Mouse (Mus musculus): ENCODE data around the gene Lrrk2. TPM values are rescaled to one million over a fixed set of nuclear protein-coding genes. Genes with fewer than 3 reads are reported as not detected.

Gene Lrrk2
- total and polyA plus RNA-seq, 2 experiments, result 0.29 to 5.6 TPM

- no peak for TF ChIP-seq POLR2A (IDR thresholded peaks at IDR 0.05; ENCODE audit: extremely low read depth, insufficient read depth, low read length)
- TF ChIP-seq CTCF (IDR thresholded peaks at IDR 0.05; ENCODE audit: low read depth, low read length), result no peak
- H3K4me3 ChIP-seq (ENCODE audit: insufficient read depth, low read depth, low read length), result no peak overlapping the region
Measured at GRCm38 (mm10) chr15:91658227-91658626, 14.7 kb upstream of the Lrrk2 start.

GRCm38 (mm10) chr15:91660277-91661078 lies 12.5 kb upstream of the Lrrk2 start:
- Histone ChIP-seq H3K9ac (ENCODE audit: low read depth, low read length) (no peak overlapping the region), H3K79me2 (ENCODE audit: control insufficient read depth, insufficient read depth, low read length) (no peaks in the 10 kb centered on the region), H3K4me1 (ENCODE audit: control insufficient read depth, insufficient read depth, low read length) (no peaks in the 10 kb centered on the region), H3K4me3 (ENCODE audit: insufficient read depth, low read depth, low read length) (no peak overlapping the region), H3K27me3 (ENCODE audit: control insufficient read depth, insufficient read depth, low read length) (no peaks in the 10 kb centered on the region), H3K36me3 (ENCODE audit: control insufficient read depth, insufficient read depth, low read length) (no peaks in the 10 kb centered on the region), H3K27ac (replicated peaks; ENCODE audit: insufficient read depth, low read depth, low read length) (no peak overlapping the region)
- no peak for DNase-seq (ENCODE audit: extremely low read depth, low read depth, low spot score)
- no peak for TF ChIP-seq CTCF (IDR thresholded peaks at IDR 0.05; ENCODE audit: low read depth, low read length)
- TF ChIP-seq POLR2A (IDR thresholded peaks at IDR 0.05; ENCODE audit: extremely low read depth, insufficient read depth, low read length), result no peak
- 72% methylated on average over 6 of the region's 6 CpGs for WGBS

More at GRCm38 (mm10) chr15:91658227-91658626, 14.7 kb upstream of the Lrrk2 start:
- Histone ChIP-seq H3K36me3 (ENCODE audit: control insufficient read depth, insufficient read depth, low read length) (no peaks in the 10 kb centered on the region), H3K9ac (ENCODE audit: low read depth, low read length) (no peak overlapping the region), H3K27ac (replicated peaks; ENCODE audit: insufficient read depth, low read depth, low read length) (no peak overlapping the region), H3K4me1 (ENCODE audit: control insufficient read depth, insufficient read depth, low read length) (no peaks in the 10 kb centered on the region), H3K27me3 (ENCODE audit: control insufficient read depth, insufficient read depth, low read length) (no peaks in the 10 kb centered on the region), H3K79me2 (ENCODE audit: control insufficient read depth, insufficient read depth, low read length) (no peaks in the 10 kb centered on the region)
- DNase-seq (ENCODE audit: extremely low read depth, low read depth, low spot score), result no peak
- 82% methylated on average over 6 of the region's 6 CpGs for WGBS

GRCm38 (mm10) chr15:91661079-91661369 lies 12.0 kb upstream of the Lrrk2 start:
- Histone ChIP-seq H3K9ac (ENCODE audit: low read depth, low read length) (no peak overlapping the region), H3K79me2 (ENCODE audit: control insufficient read depth, insufficient read depth, low read length) (no peaks in the 10 kb centered on the region), H3K27ac (replicated peaks; ENCODE audit: insufficient read depth, low read depth, low read length) (no peak overlapping the region), H3K36me3 (ENCODE audit: control insufficient read depth, insufficient read depth, low read length) (no peaks in the 10 kb centered on the region), H3K27me3 (ENCODE audit: control insufficient read depth, insufficient read depth, low read length) (no peaks in the 10 kb centered on the region), H3K4me1 (ENCODE audit: control insufficient read depth, insufficient read depth, low read length) (no peaks in the 10 kb centered on the region), H3K4me3 (ENCODE audit: insufficient read depth, low read depth, low read length) (no peak overlapping the region)
- 82% methylated on average over 6 of the region's 6 CpGs for WGBS
- TF ChIP-seq POLR2A (IDR thresholded peaks at IDR 0.05; ENCODE audit: extremely low read depth, insufficient read depth, low read length) (no peak), CTCF (IDR thresholded peaks at IDR 0.05; ENCODE audit: low read depth, low read length) (no peak)
- no peak for DNase-seq (ENCODE audit: extremely low read depth, low read depth, low spot score)

GRCm38 (mm10) chr15:91664586-91665132 lies 8.3 kb upstream of the Lrrk2 start:
- no peak for TF ChIP-seq POLR2A (IDR thresholded peaks at IDR 0.05; ENCODE audit: extremely low read depth, insufficient read depth, low read length)
- TF ChIP-seq CTCF (IDR thresholded peaks at IDR 0.05; ENCODE audit: low read depth, low read length), result no peak
- Histone ChIP-seq H3K27ac (replicated peaks; ENCODE audit: insufficient read depth, low read depth, low read length) (no peak overlapping the region), H3K9ac (ENCODE audit: low read depth, low read length) (no peak overlapping the region), H3K79me2 (ENCODE audit: control insufficient read depth, insufficient read depth, low read length) (no peaks in the 10 kb centered on the region), H3K4me1 (ENCODE audit: control insufficient read depth, insufficient read depth, low read length) (no peaks in the 10 kb centered on the region), H3K27me3 (ENCODE audit: control insufficient read depth, insufficient read depth, low read length) (no peaks in the 10 kb centered on the region), H3K4me3 (ENCODE audit: insufficient read depth, low read depth, low read length) (no peak overlapping the region), H3K36me3 (ENCODE audit: control insufficient read depth, insufficient read depth, low read length) (no peaks in the 10 kb centered on the region)
- 77% methylated on average over 10 of the region's 10 CpGs for WGBS
- no peak for DNase-seq (ENCODE audit: extremely low read depth, low read depth, low spot score)

GRCm38 (mm10) chr15:91665530-91665929 lies 7.4 kb upstream of the Lrrk2 start:
- Histone ChIP-seq H3K4me3 (ENCODE audit: insufficient read depth, low read depth, low read length) (no peak overlapping the region), H3K36me3 (ENCODE audit: control insufficient read depth, insufficient read depth, low read length) (no peaks in the 10 kb centered on the region), H3K27ac (replicated peaks; ENCODE audit: insufficient read depth, low read depth, low read length) (no peak overlapping the region), H3K9ac (ENCODE audit: low read depth, low read length) (no peak overlapping the region), H3K27me3 (ENCODE audit: control insufficient read depth, insufficient read depth, low read length) (no peaks in the 10 kb centered on the region), H3K79me2 (ENCODE audit: control insufficient read depth, insufficient read depth, low read length) (no peaks in the 10 kb centered on the region), H3K4me1 (ENCODE audit: control insufficient read depth, insufficient read depth, low read length) (no peaks in the 10 kb centered on the region)
- TF ChIP-seq POLR2A (IDR thresholded peaks at IDR 0.05; ENCODE audit: extremely low read depth, insufficient read depth, low read length), result no peak
- TF ChIP-seq CTCF (IDR thresholded peaks at IDR 0.05; ENCODE audit: low read depth, low read length), result no peak
- DNase-seq (ENCODE audit: extremely low read depth, low read depth, low spot score), result no peak
- 87% methylated on average over 6 of the region's 6 CpGs for WGBS

GRCm38 (mm10) chr15:91671216-91671615 lies 1.8 kb upstream of the Lrrk2 start:
- no peak for DNase-seq (ENCODE audit: extremely low read depth, low read depth, low spot score)
- Histone ChIP-seq H3K36me3 (ENCODE audit: control insufficient read depth, insufficient read depth, low read length) (no peaks in the 10 kb centered on the region), H3K27me3 (ENCODE audit: control insufficient read depth, insufficient read depth, low read length) (no peaks in the 10 kb centered on the region), H3K4me3 (ENCODE audit: insufficient read depth, low read depth, low read length) (no peak overlapping the region), H3K4me1 (ENCODE audit: control insufficient read depth, insufficient read depth, low read length) (peaks cover 10% of the 10 kb centered on the region; the same call in 1 of the 2 replicates), H3K27ac (replicated peaks; ENCODE audit: insufficient read depth, low read depth, low read length) (no peak overlapping the region), H3K79me2 (ENCODE audit: control insufficient read depth, insufficient read depth, low read length) (no peaks in the 10 kb centered on the region), H3K9ac (ENCODE audit: low read depth, low read length) (no peak overlapping the region)
- TF ChIP-seq POLR2A (IDR thresholded peaks at IDR 0.05; ENCODE audit: extremely low read depth, insufficient read depth, low read length) (no peak), CTCF (IDR thresholded peaks at IDR 0.05; ENCODE audit: low read depth, low read length) (no peak)
- WGBS, result 65% methylated on average over 2 of the region's 2 CpGs

Data from liver, adult 2 months (tissue).